Mouse (Mus musculus) layer of hippocampus, adult 8-10 months (tissue): ENCODE measurements around the gene Panx2. TPM values are rescaled to one million over a fixed set of nuclear protein-coding genes. Genes with fewer than 3 reads are reported as not detected.

Experiments
- DNase-seq, 2 experiments: peaks; one replicate each; pipeline ENCODE4 v3.0.0; 2022; ENCODE audit warnings: low spot score in 2 of 2
- total RNA-seq, 4 experiments: library from RNA; stranded (reverse); gene quantifications; 2 replicates each; pipeline ENCODE4 v1.2.4; 2022

The Panx2 gene
- total RNA-seq, 4 experiments from 2014 or later: 126 to 157 (median 144) TPM

DNA sequence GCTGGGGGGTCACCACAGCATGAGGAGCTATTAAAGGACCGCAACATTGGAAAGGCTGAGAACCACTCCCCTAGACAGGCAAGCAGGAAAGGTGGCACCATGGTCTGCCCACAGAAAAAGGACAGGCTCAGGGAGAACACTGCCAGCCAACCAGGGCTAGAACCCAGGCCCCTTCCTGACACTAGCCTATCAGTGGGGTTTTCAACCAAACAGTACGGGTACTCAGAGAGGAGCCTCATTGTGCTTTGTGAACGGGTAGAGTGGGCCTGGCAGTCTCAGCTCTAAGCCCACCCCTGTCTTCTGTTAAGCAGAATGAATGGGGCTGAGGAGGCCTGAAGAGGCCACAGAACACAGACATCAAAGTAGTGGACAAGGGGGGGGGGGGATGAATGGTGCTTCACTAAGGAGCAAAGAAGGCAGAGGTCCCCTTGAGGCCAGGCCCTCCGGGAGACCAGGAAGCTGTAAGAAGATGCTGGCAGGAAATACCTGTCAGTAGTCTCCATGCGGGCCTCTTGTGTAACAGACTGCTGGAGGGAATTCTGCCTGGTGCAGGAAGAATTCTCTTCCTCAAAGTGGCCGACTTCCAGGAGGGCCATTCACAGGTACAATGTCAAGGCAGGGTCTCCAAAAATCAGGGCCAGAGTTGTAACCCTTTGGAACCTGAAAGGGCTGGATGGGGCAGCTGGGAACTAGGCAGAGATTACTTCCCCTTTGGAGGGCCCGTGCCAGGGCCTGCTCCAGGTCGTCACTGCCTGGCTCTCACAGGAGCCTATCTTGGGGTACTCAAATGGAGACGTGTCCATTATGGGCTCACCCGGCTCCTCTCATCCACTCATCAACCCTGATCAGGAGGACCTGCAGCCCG is 15.3 kb downstream of the Panx2 start, which contains the start of gene Trabd:
Gene Trabd, plus strand, starts transcription at position 512 of the 865 bp plus-strand sequence.
- DNase-seq: no peak

DNA sequence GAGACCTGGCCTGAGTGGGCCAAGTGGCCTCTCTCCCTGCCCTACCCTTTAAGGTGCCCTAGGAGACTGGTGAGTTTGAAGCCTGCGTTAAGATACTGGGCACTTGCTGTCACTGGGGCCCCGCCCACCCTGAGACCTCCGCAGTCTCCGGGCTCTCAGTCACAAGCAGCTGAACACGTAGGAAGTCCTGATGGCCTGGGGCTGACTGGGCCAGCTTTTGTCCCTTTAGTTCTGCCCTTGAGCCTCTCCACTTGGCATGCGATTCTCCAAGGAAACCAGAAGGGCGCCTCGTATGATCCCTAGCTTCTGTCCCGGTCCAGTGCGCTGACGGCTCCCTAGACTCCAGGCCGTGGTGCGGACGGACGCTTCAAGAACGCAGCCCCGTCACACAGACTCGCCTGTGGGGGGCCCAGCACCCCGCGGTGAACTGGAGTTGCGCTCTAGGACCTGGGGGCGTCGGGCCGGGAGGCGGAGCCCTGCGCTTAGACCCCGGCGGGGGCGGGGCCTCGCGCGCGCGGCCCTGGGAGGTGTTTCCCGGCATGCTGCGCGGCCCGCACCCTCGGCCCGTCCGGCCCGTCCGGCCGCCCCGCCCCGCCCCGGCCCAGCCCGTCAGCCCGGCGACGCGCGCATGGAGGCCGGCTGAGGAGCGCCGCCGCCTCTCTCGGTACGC is 16.1 kb downstream of the Panx2 start:
- peak; percentile 77 to 78 for DNase-seq

DNA sequence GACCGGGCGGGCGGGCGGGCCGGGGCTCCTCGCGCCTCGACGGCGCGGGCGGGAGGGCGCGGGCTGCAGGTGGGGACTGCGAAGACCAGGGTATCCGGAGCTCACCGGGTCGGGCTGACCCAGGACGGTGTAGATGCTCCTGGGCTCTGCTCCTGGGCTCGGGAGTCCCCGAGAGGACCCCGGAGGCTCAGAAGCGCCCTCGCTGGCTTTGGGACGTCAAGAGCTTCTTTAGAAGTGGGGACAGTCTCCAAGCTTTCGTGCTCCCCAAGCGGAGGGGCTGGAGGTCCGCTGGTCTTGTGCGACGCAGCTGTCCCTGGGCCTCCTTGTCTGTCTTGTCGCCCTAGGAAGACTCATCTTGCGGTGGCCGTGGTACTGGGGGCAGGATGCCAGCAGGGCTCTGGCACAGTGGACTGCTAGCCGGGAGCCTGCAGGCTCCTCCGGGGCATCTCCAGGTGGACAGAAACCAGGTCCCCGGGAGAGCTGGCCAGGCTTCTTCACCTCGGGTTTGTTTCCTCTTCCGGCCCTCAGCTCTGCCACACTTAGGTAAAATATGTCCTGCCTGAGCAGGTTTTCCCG is 16.7 kb downstream of the Panx2 start:
- DNase-seq: no peak

DNA sequence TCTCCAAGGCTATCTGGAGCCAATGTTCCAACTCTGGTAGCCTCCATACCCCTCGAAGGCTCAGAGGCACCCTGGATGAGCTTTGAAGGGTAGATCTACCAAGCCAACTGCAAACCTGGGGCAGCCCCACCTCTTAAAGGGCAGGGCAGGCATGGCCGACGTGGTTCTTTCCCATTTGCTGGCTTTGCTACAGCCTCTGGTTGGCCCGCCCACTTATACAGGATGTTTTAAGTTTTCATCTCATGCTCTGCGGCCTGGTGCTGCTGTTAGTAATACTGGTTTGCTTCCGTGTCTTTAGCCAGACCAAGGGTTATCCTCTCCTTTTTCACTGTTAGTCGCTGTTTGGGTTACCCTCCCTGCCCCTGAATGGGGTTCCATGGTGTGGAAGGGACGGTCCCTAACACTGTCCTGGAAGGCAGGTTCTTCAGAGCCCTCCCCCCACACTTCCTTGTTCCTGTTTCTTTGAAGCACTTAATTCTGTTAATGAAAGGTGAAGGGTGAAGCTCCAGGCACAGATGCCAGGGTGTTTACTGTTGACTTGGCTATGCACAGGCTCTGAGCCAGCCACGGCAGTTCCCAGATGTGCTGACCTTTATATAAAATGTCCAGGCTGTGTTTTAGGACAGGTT is 18.8 kb downstream of the Panx2 start:
- DNase-seq: no peak

DNA sequence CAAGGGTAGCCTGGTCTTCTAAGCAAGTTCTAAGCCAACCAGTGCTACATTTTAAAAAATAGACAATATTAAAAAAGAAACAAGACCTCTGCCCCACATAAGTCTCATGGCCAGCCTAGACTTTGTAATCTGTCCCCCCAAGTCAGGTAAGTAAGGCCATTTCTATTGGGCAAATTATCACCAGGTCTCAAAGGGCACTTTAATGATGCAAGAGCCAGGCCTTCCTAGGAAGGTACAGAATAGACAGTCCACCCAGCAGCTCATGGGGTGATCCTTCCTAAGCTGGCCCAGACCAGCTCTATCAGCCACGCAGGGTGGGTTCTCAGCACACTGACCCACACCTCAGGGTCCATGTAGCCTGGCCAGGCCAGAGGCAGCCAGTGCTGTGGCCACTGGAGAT is 24.4 kb downstream of the Panx2 start:
- no peak for DNase-seq

DNA sequence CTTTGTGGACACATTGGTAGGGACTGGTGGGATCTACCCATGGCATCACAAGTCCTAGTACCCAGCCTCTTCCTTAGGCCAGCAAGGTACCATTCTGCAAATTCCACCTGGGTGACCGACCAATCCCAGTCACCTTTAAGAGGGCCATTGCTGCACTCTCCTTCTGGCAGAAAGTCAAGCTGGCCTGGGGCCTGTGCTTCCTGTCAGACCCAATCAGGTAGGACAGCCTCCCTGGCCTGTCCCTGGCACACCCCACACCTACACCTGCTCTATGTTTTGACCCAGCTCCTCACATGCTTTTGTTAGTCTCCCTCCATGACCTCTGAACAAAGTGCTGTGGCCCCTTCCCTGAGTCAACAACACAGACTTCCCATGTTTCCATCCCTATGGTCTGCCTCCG is 25.3 kb downstream of the Panx2 start:
- DNase-seq: no peak

DNA sequence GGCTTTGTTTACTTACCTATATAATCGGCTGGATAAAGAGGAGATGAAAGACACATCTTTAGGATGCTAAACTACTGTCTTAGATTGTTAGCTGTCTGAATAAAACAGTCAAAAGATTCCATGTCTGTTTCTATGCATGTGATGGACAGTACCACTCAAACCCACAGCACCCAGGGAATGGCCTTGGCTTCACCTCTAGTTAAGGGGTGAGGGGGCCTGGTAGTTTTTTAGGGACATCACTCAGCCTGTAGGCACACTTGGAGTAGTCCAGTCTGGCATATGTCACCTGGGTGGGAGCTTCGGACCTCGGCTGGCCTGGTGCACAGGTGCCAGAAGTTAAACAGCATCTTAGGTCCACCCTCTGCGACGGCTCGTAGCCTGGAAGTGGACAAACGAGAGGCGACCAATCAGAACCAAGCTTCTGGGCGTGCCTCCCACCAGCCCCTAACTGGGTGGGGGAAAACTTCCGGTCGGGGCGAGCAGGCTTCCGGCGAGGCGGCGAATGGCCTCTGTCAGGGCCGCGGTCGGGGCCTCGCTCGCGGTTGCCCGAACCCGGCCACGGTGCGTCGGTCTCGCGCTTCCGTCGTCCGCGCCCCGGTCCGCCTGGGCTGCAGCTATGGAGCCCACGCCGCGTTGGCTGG is 29.2 kb downstream of the Panx2 start, which contains the start of gene Selenoo:
Gene Selenoo, plus strand, starts transcription at position 478 of the 641 bp plus-strand sequence.
- DNase-seq: peak; percentile 84 to 86

DNA sequence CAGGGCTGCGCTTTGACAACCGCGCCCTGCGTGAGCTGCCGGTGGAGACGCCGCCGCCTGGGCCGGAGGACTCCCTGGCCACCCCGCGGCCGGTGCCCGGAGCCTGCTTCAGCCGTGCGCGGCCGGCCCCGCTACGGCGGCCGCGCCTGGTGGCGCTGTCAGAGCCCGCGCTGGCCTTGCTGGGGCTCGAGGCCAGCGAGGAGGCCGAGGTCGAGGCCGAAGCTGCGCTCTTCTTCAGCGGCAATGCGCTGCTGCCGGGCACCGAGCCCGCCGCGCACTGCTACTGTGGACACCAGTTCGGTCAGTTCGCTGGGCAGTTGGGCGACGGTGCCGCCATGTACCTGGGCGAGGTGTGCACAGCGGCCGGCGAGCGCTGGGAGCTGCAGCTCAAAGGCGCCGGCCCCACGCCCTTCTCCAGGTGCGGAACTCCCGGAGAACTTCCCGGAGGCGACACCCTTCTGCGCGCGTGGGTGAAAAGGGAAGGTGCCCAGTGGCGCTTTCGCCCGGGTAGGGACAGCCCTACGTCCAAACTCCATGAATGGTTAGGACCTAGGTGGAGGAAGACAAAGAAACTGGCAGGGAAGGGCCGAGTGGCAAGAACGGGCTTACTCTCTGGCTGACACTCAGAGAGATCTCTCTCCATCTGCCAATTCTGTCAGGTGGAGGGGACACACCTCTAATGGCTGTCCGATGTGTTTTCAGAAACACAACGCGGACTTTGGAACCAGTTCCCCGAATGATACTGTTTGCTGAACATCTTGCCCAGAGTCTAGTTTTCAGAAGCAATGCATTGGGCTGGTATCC is 29.9 kb downstream of the Panx2 start:
- no peak for DNase-seq

DNA sequence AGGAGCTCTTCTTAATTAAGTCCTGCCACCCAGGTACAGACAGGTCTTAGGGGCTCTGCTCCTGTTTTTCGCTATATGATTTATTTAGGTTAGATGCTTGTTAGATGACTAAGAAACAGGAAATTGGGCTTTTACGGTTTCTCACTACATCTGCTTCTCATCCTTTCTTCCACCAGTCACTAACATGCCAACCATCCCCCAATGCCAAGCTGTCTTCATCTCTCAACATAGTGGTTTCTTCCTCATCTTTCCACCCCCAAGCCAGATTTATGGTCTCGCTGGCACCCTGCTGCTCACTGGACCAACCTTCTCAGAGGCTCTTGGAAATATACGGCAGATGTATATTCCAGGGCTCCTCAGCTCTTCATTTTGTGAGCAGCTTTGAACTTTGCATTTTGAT is 31.1 kb downstream of the Panx2 start:
- no peak for DNase-seq

DNA sequence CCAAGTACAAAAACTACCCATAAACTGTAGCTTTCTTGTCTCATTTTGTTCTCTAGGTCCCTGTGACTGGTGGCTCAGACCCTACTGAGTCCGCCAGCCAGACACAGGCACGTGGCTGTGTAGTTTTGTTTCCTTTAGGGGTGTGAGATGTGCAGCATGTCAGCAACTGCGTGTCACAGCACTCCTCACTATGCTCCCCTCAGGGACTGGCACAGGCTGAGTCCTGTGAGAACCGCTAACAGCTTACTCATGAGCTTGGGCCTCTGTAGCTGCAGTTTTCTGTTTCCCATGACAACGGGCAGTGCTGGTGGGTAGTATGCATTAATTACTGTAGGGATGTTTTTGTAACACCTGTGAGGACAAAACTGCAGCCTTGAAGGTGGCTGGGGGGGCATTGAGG is 32.6 kb downstream of the Panx2 start:
- no peak for DNase-seq

DNA sequence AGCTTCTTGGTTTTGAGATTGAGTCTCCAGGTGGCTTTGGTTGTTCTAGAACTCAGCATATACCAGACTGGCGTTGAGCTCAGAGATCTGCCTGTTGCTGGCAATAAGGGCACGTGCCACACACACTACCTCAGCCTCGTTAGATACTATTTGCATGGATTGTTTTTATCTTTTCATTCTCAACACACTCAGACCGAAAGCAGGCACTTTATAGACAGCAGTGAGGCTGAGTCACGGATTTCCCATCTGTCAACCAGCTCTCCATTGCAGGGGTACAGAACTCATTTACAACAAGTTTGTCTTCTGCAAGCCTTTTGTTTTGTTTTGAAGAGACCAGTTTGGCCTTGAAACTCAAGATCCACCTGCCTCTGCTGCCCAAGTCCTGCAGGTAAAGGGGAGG is 37.9 kb downstream of the Panx2 start:
- peak in 1 of 2 experiments; percentile 68 for DNase-seq

DNA sequence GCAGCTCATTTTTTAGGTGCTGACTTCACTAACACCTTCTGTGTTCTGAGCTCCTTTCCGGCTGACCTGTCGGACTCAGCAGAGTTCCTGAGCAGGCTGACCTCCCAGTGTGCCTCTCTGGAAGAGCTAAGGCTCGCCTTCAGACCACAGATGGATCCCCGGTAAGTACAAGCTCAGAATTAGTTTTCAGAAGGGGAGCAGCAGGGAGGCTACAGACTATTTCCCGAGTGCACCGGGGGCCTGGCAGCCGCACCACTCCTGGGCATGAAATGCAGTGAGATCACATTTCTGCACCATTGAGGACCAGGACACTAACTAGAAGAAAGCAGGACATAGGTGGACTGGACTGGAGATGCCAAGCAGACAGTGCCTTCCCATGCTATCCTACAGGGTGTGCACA is 39.1 kb downstream of the Panx2 start:
- DNase-seq: no peak

DNA sequence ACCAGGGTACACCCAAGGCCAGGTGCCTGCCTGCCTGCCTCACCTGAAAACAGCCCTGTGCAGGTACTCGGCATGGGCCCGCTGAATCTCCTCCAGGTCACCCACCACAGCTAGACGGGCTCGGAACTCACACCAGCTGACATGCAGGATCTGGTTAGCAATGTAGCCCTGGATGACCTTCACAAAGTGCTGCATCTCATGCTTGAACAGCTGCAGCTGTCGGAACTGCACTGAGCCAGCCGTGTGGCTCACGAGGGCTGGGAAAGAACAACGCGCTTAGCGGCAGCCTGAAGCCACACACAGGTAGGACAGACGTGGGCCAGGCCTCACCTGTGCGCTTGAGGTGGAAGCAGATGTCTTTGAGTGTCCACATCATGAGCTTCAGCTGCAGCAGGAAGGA is 41.3 kb downstream of the Panx2 start:
- DNase-seq: no peak

DNA sequence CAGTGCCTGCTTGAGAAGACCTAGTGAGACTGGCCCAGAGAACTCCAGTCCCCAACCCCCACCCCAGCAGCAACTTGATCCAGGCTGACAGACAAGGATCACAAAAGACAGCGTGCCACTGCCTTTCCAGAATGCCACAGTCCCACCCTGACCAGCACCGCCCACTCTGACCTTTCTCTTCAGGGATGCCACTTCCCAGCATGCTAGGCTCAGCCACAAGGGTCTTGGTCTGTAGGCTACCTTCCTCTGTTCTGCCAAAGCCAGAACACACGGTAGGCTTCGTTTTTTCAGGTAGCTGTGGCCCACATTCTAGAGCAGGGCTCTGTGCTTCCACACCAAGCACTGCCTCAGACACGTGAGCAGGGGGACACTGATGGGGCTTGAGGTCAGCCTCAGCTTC is 43.1 kb downstream of the Panx2 start:
- no peak for DNase-seq

DNA sequence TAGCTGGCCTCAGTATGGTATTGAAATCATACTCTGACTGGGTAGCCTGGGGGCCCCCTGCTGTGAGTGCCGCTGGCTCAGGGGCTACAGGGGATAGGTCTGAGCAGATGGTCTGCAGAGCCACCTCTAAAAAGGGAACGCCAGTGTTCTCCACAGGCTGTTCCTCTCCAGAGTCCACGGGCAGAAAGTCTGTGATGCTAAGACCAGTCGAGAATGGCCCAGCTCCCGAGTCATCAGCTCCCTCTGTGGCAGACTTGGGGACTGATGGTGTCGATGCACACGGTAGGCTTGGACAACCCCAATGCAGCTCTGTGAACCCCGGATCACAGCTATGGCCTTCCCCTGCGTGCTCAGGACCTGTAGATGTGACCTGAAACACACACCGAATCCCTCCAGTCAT is 44.4 kb downstream of the Panx2 start:
- DNase-seq: no peak

DNA sequence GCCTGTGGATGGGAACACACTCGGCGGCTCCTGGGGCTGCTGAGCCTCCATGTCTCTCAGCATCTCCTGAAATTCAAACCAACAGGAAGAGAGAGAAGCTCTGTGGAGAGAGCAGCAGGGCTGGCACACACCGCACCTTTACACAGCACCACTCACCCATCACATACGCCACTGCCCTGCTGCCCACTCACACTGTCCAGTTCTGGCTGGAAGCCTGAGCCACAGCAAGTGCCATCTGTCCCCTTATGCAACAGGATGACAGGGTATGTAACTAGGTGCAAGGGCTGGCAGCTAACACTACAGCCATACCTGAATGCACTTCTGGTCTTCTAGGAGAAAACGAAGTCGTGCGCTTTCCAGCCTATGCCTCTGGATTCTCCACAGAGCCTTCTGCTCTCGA is 44.9 kb downstream of the Panx2 start:
- DNase-seq: no peak

DNA sequence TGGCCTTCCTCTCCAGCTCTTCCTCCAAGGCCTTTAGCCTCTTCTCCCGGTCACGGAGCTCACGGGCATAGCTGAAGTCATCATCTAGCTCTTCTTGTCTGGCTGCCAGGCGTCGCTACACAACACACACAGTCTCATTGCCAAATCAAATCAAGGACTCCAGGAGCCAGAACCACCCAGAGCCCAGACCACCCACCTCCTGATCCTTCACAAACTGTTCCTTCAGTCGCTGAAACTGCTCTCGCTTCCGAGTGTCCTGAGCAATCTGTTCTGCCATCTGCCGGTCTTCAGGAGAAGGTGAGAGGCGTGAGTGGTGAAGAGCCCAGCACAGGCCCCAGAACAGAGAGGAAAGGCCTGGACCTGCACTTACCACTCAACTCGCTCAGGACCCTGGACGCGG is 46.5 kb downstream of the Panx2 start:
- DNase-seq: peak in 1 of 2 experiments; percentile 57

DNA sequence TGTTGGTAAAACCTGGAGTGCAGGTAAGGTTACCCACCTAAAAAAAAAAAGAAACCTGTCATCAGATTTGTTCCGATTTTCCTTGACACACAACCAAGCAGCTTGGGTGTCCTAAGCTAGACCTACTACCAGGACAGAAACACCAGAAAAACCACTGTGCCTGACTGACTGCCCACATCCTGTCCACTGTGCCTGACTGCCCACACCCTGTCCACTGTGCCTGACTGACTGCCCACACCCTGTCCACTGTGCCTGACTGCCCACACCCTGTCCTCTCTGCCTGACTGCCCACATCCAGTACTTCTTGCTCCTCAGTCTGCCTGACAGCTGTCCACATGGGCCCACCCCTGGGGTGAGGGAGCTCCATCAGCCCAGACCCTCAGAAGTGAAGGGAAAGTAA is 47.4 kb downstream of the Panx2 start:
- no peak for DNase-seq

DNA sequence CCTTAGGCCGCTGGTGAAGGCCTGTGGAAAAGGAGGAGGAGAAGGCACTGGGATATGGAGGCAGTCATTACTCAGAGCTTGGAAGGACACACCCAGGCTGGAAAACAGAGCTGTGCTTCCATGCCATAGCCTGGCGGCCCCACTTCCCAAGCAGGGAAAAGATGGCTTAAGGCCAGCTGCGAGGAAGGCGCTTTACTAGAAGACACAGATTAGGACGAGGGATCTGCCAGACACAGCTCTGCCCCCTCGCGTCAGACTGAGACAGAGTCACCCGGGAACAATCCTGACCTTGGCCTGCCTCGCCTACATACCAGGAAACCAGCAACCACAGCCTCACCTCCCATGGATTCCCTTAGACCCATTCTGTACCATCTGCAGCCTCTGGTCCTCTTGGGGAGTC is 50.6 kb downstream of the Panx2 start:
- no peak for DNase-seq

DNA sequence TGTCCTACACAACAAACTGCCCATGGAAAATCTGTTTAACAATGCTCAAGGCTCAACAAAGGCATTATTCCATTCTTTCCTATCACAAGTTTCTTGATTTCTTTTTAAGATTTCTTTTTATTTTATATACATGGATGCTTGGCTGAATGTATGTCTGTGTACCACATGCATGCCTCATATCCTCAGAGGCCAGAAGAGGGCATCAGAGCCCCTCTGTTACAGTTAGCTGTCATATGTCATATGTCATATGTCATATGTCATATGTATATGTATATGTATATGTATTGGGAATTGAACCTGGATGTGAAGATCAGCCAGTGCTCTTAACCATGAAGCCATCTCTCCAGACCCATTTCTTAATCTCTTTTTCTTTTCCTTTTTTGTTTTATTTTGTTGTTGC is 58.5 kb downstream of the Panx2 start:
- no peak for DNase-seq
